Mouse (Mus musculus) midbrain, postnatal 0 days (tissue): ENCODE data around the gene E130308A19Rik. TPM values are rescaled to one million over a fixed set of nuclear protein-coding genes. Genes with fewer than 3 reads are reported as not detected.
A peak's percentile ranks its signal among the peaks of the same experiment; 100 is the strongest.
"Not testable (repeated sequence)": the region's sequence is repeated elsewhere in the genome, so short reads cannot be mapped to it uniquely, and the experiment has no call there.

Experiments
- ATAC-seq: fragments of 200-750 bp; cut with Nextera tagmentation; 2 replicates; pipeline ENCODE4 v1.8.0; 2017; ENCODE audit warnings: moderate number of reproducible peaks, mild to moderate bottlenecking, moderate TSS enrichment, moderate library complexity; ENCODE audit not compliant: low FRiP score
- DNase-seq: peaks from one replicate; pipeline ENCODE4 v3.0.0-alpha.2; 2015; ENCODE audit warnings: low spot score
- H3K27ac ChIP-seq: fragments of 300-500 bp; sonication (generic); 2 replicates; pipeline ENCODE4 v1.5.1; 2014; ENCODE audit warnings: low read depth, mild to moderate bottlenecking, low read length, mixed read lengths
- H3K27me3 ChIP-seq: fragments of 300-500 bp; sonication (generic); 2 replicates; pipeline ENCODE4 v1.6.1; 2014; ENCODE audit warnings: low read length, control low read depth, mixed read lengths; ENCODE audit not compliant: insufficient read depth
- H3K36me3 ChIP-seq: fragments of 300-500 bp; sonication (generic); 2 replicates; pipeline ENCODE4 v1.6.1; 2014; ENCODE audit warnings: low read length, control low read depth, mixed read lengths; ENCODE audit not compliant: insufficient read depth
- H3K4me1 ChIP-seq: fragments of 300-500 bp; sonication (generic); 2 replicates; pipeline ENCODE4 v1.6.1; 2014; ENCODE audit warnings: mild to moderate bottlenecking, control low read depth, antibody characterized with exemption, low read length, mixed read lengths; ENCODE audit not compliant: insufficient read depth
- H3K4me2 ChIP-seq: fragments of 300-500 bp; sonication (generic); 2 replicates; pipeline ENCODE4 v1.6.1; 2014; ENCODE audit warnings: low read depth, mild to moderate bottlenecking, low read length, mixed read lengths; ENCODE audit not compliant: poor library complexity, severe bottlenecking
- H3K4me3 ChIP-seq: fragments of 300-500 bp; sonication (generic); 2 replicates; pipeline ENCODE4 v1.5.1; 2014; ENCODE audit warnings: low read depth, mild to moderate bottlenecking, low read length, moderate library complexity
- H3K9ac ChIP-seq: fragments of 300-500 bp; sonication (generic); replicated peaks from 2 replicates; pipeline ENCODE4 v1.6.1; 2014; ENCODE audit warnings: mild to moderate bottlenecking, low read length, moderate library complexity, mixed read lengths; ENCODE audit not compliant: poor library complexity, severe bottlenecking
- H3K9me3 ChIP-seq: fragments of 300-500 bp; sonication (generic); 2 replicates; pipeline ENCODE4 v1.6.1; 2016; ENCODE audit warnings: low read length, control low read depth
- CTCF ChIP-seq: IDR thresholded peaks from 2 replicates; pipeline ENCODE4 v1.5.1; 2016; ENCODE audit warnings: antibody characterized with exemption, mild to moderate bottlenecking
- WGBS: fragments of 180-500 bp; shearing (Covaris S2); extraction: QIAGEN DNeasy Blood & Tissue Kit; methylation state at CpG from one replicate; pipeline ENCODE4 v1.1.7; 2014; 5-methylcytosine and 5-hydroxymethylcytosine counted together
- polyA plus RNA-seq: library from polyadenylated mRNA; unstranded; fragments of >200 nt; fragmentation: Nextera tagmentation; extraction: Ambion mirVana; gene quantifications from 2 replicates; pipeline ENCODE4 v1.2.1, GENCODE M21; 2015
- total RNA-seq: library from RNA; depleted of rRNA; stranded (reverse); fragments of >200 nt; gene quantifications from 2 replicates; pipeline ENCODE4 v1.2.3, GENCODE M21; 2014

Gene E130308A19Rik
- total and polyA plus RNA-seq, 2 experiments from 2014 or later = 27.9 to 33.5 TPM

DNA sequence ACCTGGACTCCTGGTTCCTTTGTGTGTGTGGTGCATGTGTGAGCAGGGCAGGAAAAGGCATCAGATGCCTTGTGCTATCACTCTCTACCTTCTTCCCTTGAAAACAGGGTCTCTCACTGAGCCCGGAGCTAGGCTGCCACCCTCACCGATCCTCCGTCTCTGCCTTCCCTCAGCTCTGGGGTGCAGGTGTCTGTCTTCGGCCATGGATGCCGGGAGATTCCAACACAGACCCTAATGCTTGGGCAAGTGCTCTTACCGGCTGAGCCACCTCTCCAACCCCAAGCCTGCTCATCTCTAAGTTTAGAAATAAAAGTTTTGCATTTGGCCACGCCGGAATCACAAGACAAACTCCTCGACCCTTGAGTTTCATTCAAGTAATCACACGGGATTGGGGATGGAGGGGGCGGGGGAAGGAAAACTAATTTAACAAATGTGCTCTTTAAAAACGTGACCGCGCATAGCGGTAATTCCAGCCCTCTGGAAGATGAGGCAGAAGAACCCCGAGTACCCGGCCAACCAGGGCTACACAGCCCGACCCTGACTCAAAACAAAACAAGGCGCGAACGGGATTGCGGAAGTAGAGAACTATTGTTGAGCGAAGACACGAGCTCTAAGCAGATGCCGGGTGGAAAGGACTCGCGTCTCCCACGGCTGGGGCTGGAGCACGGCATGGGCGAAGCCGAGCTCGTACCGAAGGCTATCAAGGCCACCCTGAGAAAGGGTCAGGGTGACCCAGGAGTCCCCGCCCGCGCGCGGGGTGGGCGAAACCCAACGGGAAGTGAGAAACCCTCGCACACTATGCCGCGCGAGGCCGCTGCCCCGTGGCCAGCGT lies 157.1 kb downstream of the E130308A19Rik start:
- H3K27me3 ChIP-seq = no peaks in the 10 kb centered on the region
- 0 out of 2 replicates have a peak overlapping the region, but pooled peaks have one; percentile 47 for H3K27ac ChIP-seq
- H3K4me3 ChIP-seq = peak overlapping the region; percentile 96
- ATAC-seq = peak; percentile 68
- no peaks in the 10 kb centered on the region for H3K9me3 ChIP-seq
- H3K36me3 ChIP-seq = no peaks in the 10 kb centered on the region
- under 1% methylated on average over 47 of the region's 47 CpGs for WGBS
- peak overlapping the region; percentile 95 for H3K4me2 ChIP-seq
- H3K4me1 ChIP-seq = peaks cover 5% of the 10 kb centered on the region
- no peak for TF ChIP-seq CTCF
- DNase-seq = peak; percentile 24
- peak overlapping the region; percentile 73 for H3K9ac ChIP-seq

- Histone ChIP-seq H3K27me3 (no peaks in the 10 kb centered on the region), H3K4me2 (peak overlapping the region; percentile 95), H3K4me3 (peak overlapping the region; percentile 96), H3K36me3 (no peaks in the 10 kb centered on the region), H3K27ac (0 out of 2 replicates have a peak overlapping the region, but pooled peaks have one; percentile 47), H3K4me1 (peaks cover 5% of the 10 kb centered on the region), H3K9ac (peak overlapping the region; percentile 73), H3K9me3 (no peaks in the 10 kb centered on the region)
- TF ChIP-seq CTCF = no peak
- peak; percentile 99 for DNase-seq
- WGBS = under 1% methylated on average over 36 of the region's 36 CpGs
- peak; percentile 96 for ATAC-seq
Observed at GRCm38 (mm10) chr4:59783685-59784279, 157.8 kb downstream of the E130308A19Rik start.

DNA sequence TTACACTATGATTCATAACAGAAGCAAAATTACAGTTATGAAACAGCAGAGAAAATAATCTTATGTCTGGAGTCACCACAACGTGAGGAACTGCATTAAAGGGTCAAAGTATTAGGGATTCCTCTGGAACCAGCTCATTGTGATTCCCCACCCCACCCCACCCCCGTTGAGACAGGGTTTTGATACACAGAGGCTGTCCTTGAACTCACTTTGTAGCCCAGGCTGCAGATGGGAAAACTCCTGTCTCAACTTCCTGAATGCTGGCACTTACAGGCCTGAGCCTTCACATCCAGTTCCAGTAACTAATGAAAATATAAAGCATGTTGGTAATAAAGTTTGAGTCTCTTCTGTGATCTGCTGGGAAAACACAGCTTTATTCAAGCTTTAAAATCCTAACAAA lies 159.4 kb downstream of the E130308A19Rik start:
- Histone ChIP-seq H3K9ac (no peak overlapping the region), H3K4me3 (no peak overlapping the region), H3K9me3 (no peaks in the 10 kb centered on the region), H3K36me3 (no peaks in the 10 kb centered on the region), H3K4me2 (no peak overlapping the region), H3K27me3 (no peaks in the 10 kb centered on the region), H3K27ac (no peak overlapping the region), H3K4me1 (peaks cover 5% of the 10 kb centered on the region)
- TF ChIP-seq CTCF = no peak
- DNase-seq = no peak
- 16% methylated on average over 2 of the region's 2 CpGs for WGBS
- ATAC-seq = no peak

GRCm38 (mm10) chr4:59786661-59787060 lies 160.7 kb downstream of the E130308A19Rik start:
- Histone ChIP-seq H3K4me2 (no peak overlapping the region), H3K9ac (no peak overlapping the region), H3K4me3 (no peak overlapping the region), H3K27me3 (no peaks in the 10 kb centered on the region), H3K9me3 (no peaks in the 10 kb centered on the region), H3K27ac (no peak overlapping the region), H3K36me3 (no peaks in the 10 kb centered on the region), H3K4me1 (peaks cover 5% of the 10 kb centered on the region)
- peak; percentile 71 for DNase-seq
- WGBS = 1% methylated on average over 7 of the region's 7 CpGs
- ATAC-seq = no peak
- peak; percentile 98 for TF ChIP-seq CTCF

DNA sequence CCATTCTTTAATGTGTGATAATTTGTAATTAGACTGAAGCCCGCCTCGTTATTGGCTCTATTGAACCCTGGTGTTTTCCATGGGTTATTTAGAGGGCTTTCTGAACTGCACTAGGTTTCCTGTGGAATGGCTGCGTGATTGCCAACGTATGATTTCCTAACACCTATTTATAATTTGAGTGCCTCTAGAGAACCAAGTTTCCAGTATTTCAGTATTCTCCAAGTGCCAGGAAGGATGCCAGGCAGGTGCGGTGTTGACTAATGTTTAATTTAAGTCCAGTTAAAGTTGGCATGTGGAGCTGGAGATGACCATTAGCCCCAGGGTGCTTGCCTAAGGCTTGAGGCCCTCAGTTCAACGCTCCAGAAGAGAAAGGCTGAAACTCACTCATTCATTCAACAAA lies 161.1 kb downstream of the E130308A19Rik start:
- H3K4me2 ChIP-seq = no peak overlapping the region
- no peaks in the 10 kb centered on the region for H3K36me3 ChIP-seq
- H3K4me1 ChIP-seq = peaks cover 5% of the 10 kb centered on the region
- no peak overlapping the region for H3K9ac ChIP-seq
- H3K27ac ChIP-seq = no peak overlapping the region
- ATAC-seq (no peak), DNase-seq (no peak)
- H3K4me3 ChIP-seq = no peak overlapping the region
- H3K9me3 ChIP-seq = no peaks in the 10 kb centered on the region
- no peak for TF ChIP-seq CTCF
- no peaks in the 10 kb centered on the region for H3K27me3 ChIP-seq
- WGBS = 63% methylated on average over 6 of the region's 6 CpGs

GRCm38 (mm10) chr4:59789015-59789414 lies 163.0 kb downstream of the E130308A19Rik start:
- Histone ChIP-seq H3K4me2 (no peak overlapping the region), H3K9ac (no peak overlapping the region), H3K36me3 (no peaks in the 10 kb centered on the region), H3K27me3 (no peaks in the 10 kb centered on the region), H3K4me3 (no peak overlapping the region), H3K9me3 (no peaks in the 10 kb centered on the region), H3K27ac (no peak overlapping the region), H3K4me1 (no peaks in the 10 kb centered on the region)
- DNase-seq (no peak), ATAC-seq (no peak)
- no peak for TF ChIP-seq CTCF

GRCm38 (mm10) chr4:59793626-59794025 lies 167.6 kb downstream of the E130308A19Rik start:
- ATAC-seq, DNase-seq, H3K4me3 ChIP-seq, H3K27ac ChIP-seq, H3K9ac ChIP-seq, H3K27me3 ChIP-seq, H3K9me3 ChIP-seq, H3K4me1 ChIP-seq, H3K4me2 ChIP-seq, H3K36me3 ChIP-seq: not testable (repeated sequence)
- WGBS = 81% methylated on average over 2 of the region's 2 CpGs
